Mouse (Mus musculus) myocyte (in vitro differentiated cells): ENCODE data around the gene Slc27a3.

Experiments
- CEBPB ChIP-seq: IDR thresholded peaks from 2 replicates; pipeline ENCODE4 v1.6.1; 2011; ENCODE audit warnings: mild to moderate bottlenecking, moderate library complexity; ENCODE audit not compliant: poor library complexity, insufficient read depth, severe bottlenecking
- E2F4 ChIP-seq: IDR thresholded peaks from one replicate; pipeline ENCODE4 v1.6.1; 2011; ENCODE audit warnings: mild to moderate bottlenecking, control low read depth, moderate library complexity; ENCODE audit not compliant: insufficient read depth
- MAX ChIP-seq: IDR thresholded peaks from one replicate; pipeline ENCODE4 v1.6.1; 2011; ENCODE audit warnings: low read depth, mild to moderate bottlenecking, control low read depth
- MYOD1 ChIP-seq, 3 experiments: IDR thresholded peaks; one replicate each; pipeline ENCODE4 v1.6.1; 2011; ENCODE audit warnings: control low read depth in 2 of 3, low read depth in 2 of 3, mild to moderate bottlenecking in 2 of 3, moderate library complexity in 1 of 3; ENCODE audit not compliant: insufficient read length in 2 of 3, control insufficient read depth in 1 of 3
- POLR2A ChIP-seq: IDR thresholded peaks from one replicate; pipeline ENCODE4 v1.6.1; 2011; ENCODE audit warnings: low read depth, mild to moderate bottlenecking, control low read depth, moderate library complexity; ENCODE audit not compliant: insufficient read length
- POLR2AphosphoS2 ChIP-seq: IDR thresholded peaks from one replicate; pipeline ENCODE4 v1.6.1; 2011; ENCODE audit warnings: low read depth, control low read depth; ENCODE audit not compliant: insufficient read length
- REST ChIP-seq: IDR thresholded peaks from one replicate; pipeline ENCODE4 v1.6.1; 2011; ENCODE audit warnings: mild to moderate bottlenecking, control low read depth, moderate library complexity; ENCODE audit not compliant: insufficient read depth, insufficient read length
- SRF ChIP-seq: IDR thresholded peaks from one replicate; pipeline ENCODE4 v1.6.1; 2011; ENCODE audit warnings: low read depth; ENCODE audit not compliant: control insufficient read depth, insufficient read length
- TCF12 ChIP-seq: IDR thresholded peaks from one replicate; pipeline ENCODE4 v1.6.1; 2011; ENCODE audit warnings: mild to moderate bottlenecking, control low read depth; ENCODE audit not compliant: poor library complexity, insufficient read depth, severe bottlenecking
- TCF3 ChIP-seq: IDR thresholded peaks from one replicate; pipeline ENCODE4 v1.6.1; 2011; ENCODE audit warnings: low read depth, control low read depth; ENCODE audit not compliant: insufficient read length
- USF1 ChIP-seq: IDR thresholded peaks from one replicate; pipeline ENCODE4 v1.6.1; 2011; ENCODE audit warnings: low read depth, mild to moderate bottlenecking, control low read depth, moderate library complexity

DNA sequence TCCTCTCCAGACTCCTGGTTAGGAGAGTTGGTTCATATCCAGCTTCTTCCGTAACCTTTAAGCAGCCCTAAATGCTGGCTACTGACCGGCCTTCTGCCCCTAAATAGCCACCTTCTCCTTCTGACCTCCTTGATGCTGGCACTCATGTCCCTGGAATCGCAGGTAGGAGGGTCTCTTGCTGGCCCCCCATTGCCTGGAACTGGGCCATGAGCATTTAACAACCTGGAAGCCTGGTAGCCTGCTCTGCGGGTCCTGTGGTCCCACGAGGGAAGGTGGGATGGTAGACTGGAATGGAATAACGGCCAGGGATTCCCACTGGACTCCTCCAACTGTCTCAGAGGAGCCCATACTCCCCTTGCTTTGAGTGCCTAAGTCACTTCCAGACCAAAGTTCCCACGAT lies 17.9 kb downstream of the Slc27a3 start:
- TF ChIP-seq CEBPB (no peak), POLR2A (no peak), POLR2AphosphoS2 (no peak), SRF (no peak), TCF3 (no peak), TCF12 (no peak), E2F4 (no peak), USF1 (no peak), MAX (no peak), MYOD1 (IDR thresholded peaks at IDR 0.05; ENCODE audit: control insufficient read depth in 1 of 3, insufficient read length in 2 of 3, low read depth in 2 of 3) (no peak), REST (no peak)
